Mouse (Mus musculus) hindbrain, embryonic 11.5 days (tissue): ENCODE data around the gene Tead1. TPM values are rescaled to one million over a fixed set of nuclear protein-coding genes. Genes with fewer than 3 reads are reported as not detected.

Experiments used
- ATAC-seq: fragments of 200-750 bp; cut with Nextera tagmentation; 2 replicates; pipeline ENCODE4 v1.8.0; 2017; ENCODE audit warnings: mild to moderate bottlenecking, moderate TSS enrichment, moderate library complexity; ENCODE audit not compliant: low FRiP score
- DNase-seq: peaks from one replicate; pipeline ENCODE4 v3.0.0-alpha.2; 2015; ENCODE audit warnings: low spot score
- H3K27ac ChIP-seq: fragments of 300-500 bp; sonication (generic); 2 replicates; pipeline ENCODE4 v1.5.1; 2014; ENCODE audit warnings: mild to moderate bottlenecking, low read depth, low read length
- H3K27me3 ChIP-seq: fragments of 300-500 bp; sonication (generic); 2 replicates; pipeline ENCODE4 v1.6.1; 2014; ENCODE audit warnings: mild to moderate bottlenecking, low read length, moderate library complexity, mixed read lengths; ENCODE audit not compliant: control insufficient read depth, insufficient read depth
- H3K36me3 ChIP-seq: fragments of 300-500 bp; sonication (generic); 2 replicates; pipeline ENCODE4 v1.6.1; 2014; ENCODE audit warnings: mild to moderate bottlenecking, low read length, moderate library complexity, mixed read lengths; ENCODE audit not compliant: control insufficient read depth, insufficient read depth
- H3K4me1 ChIP-seq: fragments of 300-500 bp; sonication (generic); replicated peaks from 2 replicates; pipeline ENCODE4 v1.6.1; 2014; ENCODE audit warnings: low read length, mixed read lengths; ENCODE audit not compliant: control insufficient read depth, insufficient read depth
- H3K4me2 ChIP-seq: fragments of 300-500 bp; sonication (generic); replicated peaks from 2 replicates; pipeline ENCODE4 v1.6.1; 2014; ENCODE audit warnings: mild to moderate bottlenecking, low read depth, low read length
- H3K4me3 ChIP-seq: fragments of 300-500 bp; sonication (generic); 2 replicates; pipeline ENCODE4 v1.5.1; 2014; ENCODE audit warnings: low read depth, low read length
- H3K9ac ChIP-seq: fragments of 300-500 bp; sonication (generic); 2 replicates; pipeline ENCODE4 v1.6.1; 2014; ENCODE audit warnings: low read depth, low read length
- H3K9me3 ChIP-seq: fragments of 300-500 bp; sonication (generic); 2 replicates; pipeline ENCODE4 v1.6.1; 2016; ENCODE audit warnings: low read length; ENCODE audit not compliant: control insufficient read depth
- WGBS: fragments of 180-500 bp; shearing (Covaris S2); extraction: QIAGEN DNeasy Blood & Tissue Kit; methylation state at CpG from one replicate; pipeline ENCODE4 v1.1.7; 2014; 5-methylcytosine and 5-hydroxymethylcytosine counted together
- polyA plus RNA-seq: library from polyadenylated mRNA; unstranded; fragments of >200 nt; fragmentation: Nextera tagmentation; extraction: Ambion mirVana; gene quantifications from 2 replicates; pipeline ENCODE4 v1.2.1, GENCODE M21; 2014

The Tead1 gene
- polyA plus RNA-seq, 1 experiment from 2014 or later: 23.2 TPM

- Histone ChIP-seq H3K9ac (no peak overlapping the region), H3K4me1 (0 out of 2 replicates have a peak, but pooled peaks cover 8% of the 10 kb centered on the region), H3K36me3 (no peaks in the 10 kb centered on the region), H3K9me3 (no peaks in the 10 kb centered on the region), H3K4me3 (no peak overlapping the region), H3K27ac (no peak overlapping the region), H3K27me3 (no peaks in the 10 kb centered on the region), H3K4me2 (no peak overlapping the region)
- DNase-seq (no peak), ATAC-seq (no peak)
- WGBS: 83% methylated on average over 8 of the region's 8 CpGs
These were observed 118.6 kb downstream of the Tead1 start for GRCm38 (mm10) chr7:112797526-112798321.

DNA sequence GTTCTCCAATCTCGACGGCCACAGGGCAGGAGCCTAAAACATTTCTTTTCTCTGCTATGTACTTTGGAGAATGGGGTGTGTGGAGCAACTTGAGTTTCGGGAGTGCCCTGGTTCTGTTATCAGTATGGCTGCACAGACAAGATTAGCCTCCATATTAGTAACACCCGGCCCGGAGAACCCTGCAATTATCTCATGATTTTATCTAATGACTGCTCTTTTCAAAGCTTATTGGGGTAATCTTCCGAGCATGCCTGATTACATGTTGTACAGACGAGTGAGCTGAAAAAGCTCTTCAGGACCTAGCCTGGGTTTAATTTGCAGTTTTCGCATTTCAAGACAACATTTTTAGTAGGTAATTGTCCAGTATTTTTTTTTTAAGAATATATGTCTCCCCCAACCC is 122.6 kb downstream of the Tead1 start:
- Histone ChIP-seq H3K27me3 (no peaks in the 10 kb centered on the region), H3K9ac (no peak overlapping the region), H3K4me3 (no peak overlapping the region), H3K27ac (no peak overlapping the region), H3K9me3 (no peaks in the 10 kb centered on the region), H3K36me3 (no peaks in the 10 kb centered on the region), H3K4me1 (peaks cover 6% of the 10 kb centered on the region; the same call in 1 of the 2 replicates), H3K4me2 (no peak overlapping the region)
- ATAC-seq (no peak), DNase-seq (no peak)
- 73% methylated on average over 8 of the region's 8 CpGs for WGBS

DNA sequence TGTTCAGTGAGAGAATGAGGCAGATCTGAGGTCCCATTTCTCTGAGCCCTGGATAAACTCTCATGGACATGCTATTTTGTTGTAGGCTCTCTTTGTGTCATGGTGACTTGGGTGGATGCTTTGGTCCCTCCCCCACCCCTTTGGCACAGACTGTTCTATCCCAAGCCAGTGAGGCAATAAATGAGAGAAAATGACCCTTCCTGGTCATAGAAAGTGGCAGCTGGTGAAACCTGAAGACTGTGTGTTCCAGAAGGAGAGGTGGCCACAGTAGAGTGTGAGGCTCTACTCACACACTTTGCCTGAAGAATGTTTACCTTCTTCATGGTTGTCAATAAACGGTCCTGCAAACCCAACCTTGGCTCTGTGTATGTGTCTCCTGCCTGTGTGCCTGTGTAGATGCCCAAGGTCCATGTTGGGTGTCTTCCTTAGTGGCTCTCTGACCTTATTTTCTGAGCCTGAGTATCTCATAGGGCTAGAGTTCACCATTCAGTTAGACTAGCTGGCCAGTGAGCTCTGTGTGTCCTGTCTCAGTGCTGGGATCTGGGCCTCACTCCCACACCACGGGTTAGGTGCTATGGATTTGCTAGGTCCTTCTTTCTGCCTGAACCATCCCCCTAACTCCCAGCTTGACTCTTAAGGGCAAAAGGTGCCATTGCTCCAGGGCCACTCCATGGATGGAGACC is 127.7 kb downstream of the Tead1 start:
- no peaks in the 10 kb centered on the region for H3K36me3 ChIP-seq
- H3K4me2 ChIP-seq: peak overlapping the region; percentile 2
- 0 out of 2 replicates have a peak overlapping the region, but pooled peaks have one; percentile 0 for H3K4me3 ChIP-seq
- ATAC-seq (peak; percentile 19; the same call in 1 of the 2 replicates), DNase-seq (no peak)
- no peaks in the 10 kb centered on the region for H3K9me3 ChIP-seq
- no peak overlapping the region for H3K9ac ChIP-seq
- peaks cover 14% of the 10 kb centered on the region for H3K4me1 ChIP-seq
- WGBS: 19% methylated on average over 2 of the region's 2 CpGs
- H3K27me3 ChIP-seq: no peaks in the 10 kb centered on the region
- peak overlapping the region; percentile 60 for H3K27ac ChIP-seq

DNA sequence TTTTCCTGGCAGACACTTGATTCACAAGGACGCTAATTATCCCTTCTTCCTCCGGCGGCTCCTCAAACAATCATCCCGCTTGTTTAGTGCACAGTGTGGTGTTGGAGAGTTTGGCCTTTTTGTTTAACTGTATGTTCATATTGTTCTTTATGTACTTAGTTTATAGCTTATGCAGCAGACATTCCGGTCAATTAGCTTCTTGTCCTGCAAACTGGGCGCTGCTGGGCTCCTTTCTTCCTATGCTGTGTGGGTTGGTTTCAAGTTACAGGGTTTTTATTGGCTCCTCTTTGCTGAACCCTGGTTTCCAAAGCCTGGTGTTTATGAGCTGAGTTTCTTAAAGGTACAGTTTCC is 128.3 kb downstream of the Tead1 start:
- Histone ChIP-seq H3K4me3 (0 out of 2 replicates have a peak overlapping the region, but pooled peaks have one; percentile 0), H3K36me3 (no peaks in the 10 kb centered on the region), H3K9ac (no peak overlapping the region), H3K27ac (peak overlapping the region; percentile 60), H3K9me3 (no peaks in the 10 kb centered on the region), H3K27me3 (no peaks in the 10 kb centered on the region), H3K4me1 (peaks cover 14% of the 10 kb centered on the region), H3K4me2 (peak overlapping the region; percentile 2)
- ATAC-seq (peak; percentile 47; the same call in 1 of the 2 replicates), DNase-seq (peak; percentile 54)
- 0% methylated on average over 6 of the region's 6 CpGs for WGBS

- Histone ChIP-seq H3K4me3 (no peak overlapping the region), H3K36me3 (no peaks in the 10 kb centered on the region), H3K27ac (no peak overlapping the region), H3K27me3 (no peaks in the 10 kb centered on the region), H3K4me1 (peaks cover 14% of the 10 kb centered on the region), H3K4me2 (no peak overlapping the region), H3K9ac (no peak overlapping the region), H3K9me3 (no peaks in the 10 kb centered on the region)
- 45% methylated on average over 7 of the region's 7 CpGs for WGBS
- DNase-seq (no peak), ATAC-seq (no peak)
These were observed 131.6 kb downstream of the Tead1 start for GRCm38 (mm10) chr7:112810752-112811151.

DNA sequence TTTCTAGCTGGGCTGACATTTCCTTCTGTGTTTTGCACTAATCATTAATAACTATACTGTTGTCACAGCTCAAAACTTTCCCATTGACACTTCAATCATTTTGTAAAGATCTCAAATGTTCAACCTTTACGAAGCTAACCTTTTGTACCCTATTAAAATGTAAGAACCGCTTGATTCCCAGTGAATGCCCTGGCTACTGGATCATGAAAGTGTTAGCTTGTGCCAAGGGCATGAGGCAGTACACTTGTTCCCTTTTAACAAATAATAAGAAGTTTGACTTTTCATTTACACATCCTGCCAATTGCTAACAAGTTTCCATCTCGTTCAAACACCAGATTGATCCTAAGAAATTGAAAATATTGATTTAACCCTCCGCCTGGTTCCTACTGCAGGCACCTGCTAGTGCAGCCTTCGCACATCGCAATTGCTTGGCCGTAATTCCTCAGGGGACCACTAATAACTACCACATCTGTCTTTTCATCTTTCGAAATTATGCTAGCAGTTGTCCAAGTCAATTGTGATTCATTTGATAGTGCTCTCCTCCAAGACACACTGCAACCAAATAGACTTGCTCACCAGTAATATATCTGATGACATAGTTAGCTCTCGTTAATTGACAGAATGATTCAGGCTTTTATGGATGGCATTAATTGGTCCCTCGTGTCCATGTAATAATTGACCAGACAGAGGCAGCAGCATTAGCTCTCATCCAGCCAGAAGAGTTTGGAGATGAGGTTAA is 133.1 kb downstream of the Tead1 start:
- H3K9me3 ChIP-seq: no peaks in the 10 kb centered on the region
- H3K4me1 ChIP-seq: peaks cover 6% of the 10 kb centered on the region
- H3K36me3 ChIP-seq: no peaks in the 10 kb centered on the region
- H3K9ac ChIP-seq: no peak overlapping the region
- no peak overlapping the region for H3K4me3 ChIP-seq
- ATAC-seq: no peak
- no peak for DNase-seq
- WGBS: 81% methylated on average over 10 of the region's 10 CpGs
- H3K27me3 ChIP-seq: no peaks in the 10 kb centered on the region
- no peak overlapping the region for H3K27ac ChIP-seq
- no peak overlapping the region for H3K4me2 ChIP-seq

- DNase-seq (no peak), ATAC-seq (no peak)
- WGBS: 96% methylated on average over 7 of the region's 7 CpGs
- Histone ChIP-seq H3K36me3 (no peaks in the 10 kb centered on the region), H3K4me1 (peaks cover 5% of the 10 kb centered on the region), H3K4me2 (no peak overlapping the region), H3K4me3 (no peak overlapping the region), H3K9me3 (no peaks in the 10 kb centered on the region), H3K9ac (no peak overlapping the region), H3K27me3 (no peaks in the 10 kb centered on the region), H3K27ac (no peak overlapping the region)
These were observed 134.0 kb downstream of the Tead1 start for GRCm38 (mm10) chr7:112813163-112813562.

DNA sequence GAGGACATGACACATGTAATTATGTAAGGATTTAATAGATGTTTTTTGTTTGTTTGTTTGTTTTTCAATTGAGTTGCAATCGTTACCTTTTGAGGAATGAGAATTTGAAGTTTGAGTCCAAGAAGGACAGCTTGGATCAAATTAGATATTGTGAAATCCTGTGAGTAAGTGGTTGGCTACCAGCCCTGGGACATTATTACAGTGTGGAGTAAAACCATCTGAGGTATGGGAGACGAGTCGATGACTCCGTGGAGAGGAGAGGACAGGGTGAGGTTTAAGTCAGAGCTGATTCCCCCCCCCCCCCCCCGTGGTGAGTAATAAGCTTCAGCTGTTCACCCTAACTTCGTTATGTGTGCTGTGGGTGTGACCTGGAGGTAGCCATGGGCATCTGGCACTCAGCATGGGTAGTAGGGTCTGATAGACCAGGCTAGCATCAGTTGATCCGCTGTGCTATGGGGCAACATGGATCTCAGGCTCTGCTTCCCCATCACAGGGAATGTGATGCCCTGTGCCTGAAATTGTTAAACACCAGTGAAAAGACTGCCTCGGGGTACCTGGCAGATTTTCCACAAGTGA is 134.7 kb downstream of the Tead1 start:
- Histone ChIP-seq H3K9me3 (no peaks in the 10 kb centered on the region), H3K36me3 (no peaks in the 10 kb centered on the region), H3K4me3 (no peak overlapping the region), H3K4me2 (no peak overlapping the region), H3K9ac (no peak overlapping the region), H3K27me3 (no peaks in the 10 kb centered on the region), H3K4me1 (peaks cover 5% of the 10 kb centered on the region), H3K27ac (no peak overlapping the region)
- whole genome bisulfite sequencing: 79% methylated on average over 8 of the region's 8 CpGs
- ATAC-seq: no peak
- no peak for DNase-seq
